Mouse (Mus musculus): Measurements from ENCODE around the gene Sorbs1. TPM values are rescaled to one million over a fixed set of nuclear protein-coding genes. Genes with fewer than 3 reads are reported as not detected.

The Sorbs1 gene
- polyA plus RNA-seq, 1 experiment from 2014 or later: 46.5 TPM

- H3K4me1 ChIP-seq (replicated peaks; ENCODE audit: insufficient read depth, low read length): no peaks in the 10 kb centered on the region
- no peak overlapping the region for H3K4me2 ChIP-seq (ENCODE audit: low read length)
- TF ChIP-seq CTCF (IDR thresholded peaks at IDR 0.05; ENCODE audit: low read depth): no peak
- WGBS: 72% methylated on average over 5 of the region's 5 CpGs
- H3K27ac ChIP-seq: no peak overlapping the region
- no peak overlapping the region for H3K9ac ChIP-seq (ENCODE audit: low read depth, low read length)
- ATAC-seq (replicated peaks; ENCODE audit: low FRiP score, low read depth) (no peak), DNase-seq (ENCODE audit: low spot score) (no peak)
- no peaks in the 10 kb centered on the region for H3K36me3 ChIP-seq (ENCODE audit: insufficient read depth, low read length)
- no peak overlapping the region for H3K4me3 ChIP-seq (replicated peaks; ENCODE audit: low read depth, low read length)
- H3K27me3 ChIP-seq (ENCODE audit: insufficient read depth, low read length): no peaks in the 10 kb centered on the region
- no peaks in the 10 kb centered on the region for H3K9me3 ChIP-seq (replicated peaks; ENCODE audit: low read length)
These were observed 266.3 kb downstream of the Sorbs1 start for GRCm38 (mm10) chr19:40247268-40247666.

GRCm38 (mm10) chr19:40246646-40247267 is 266.8 kb downstream of the Sorbs1 start:
- ATAC-seq (replicated peaks; ENCODE audit: low FRiP score, low read depth) (no peak), DNase-seq (ENCODE audit: low spot score) (no peak)
- Histone ChIP-seq H3K4me2 (ENCODE audit: low read length) (no peak overlapping the region), H3K27ac (no peak overlapping the region), H3K9ac (ENCODE audit: low read depth, low read length) (no peak overlapping the region), H3K4me1 (replicated peaks; ENCODE audit: insufficient read depth, low read length) (no peaks in the 10 kb centered on the region), H3K4me3 (replicated peaks; ENCODE audit: low read depth, low read length) (no peak overlapping the region), H3K36me3 (ENCODE audit: insufficient read depth, low read length) (no peaks in the 10 kb centered on the region), H3K9me3 (replicated peaks; ENCODE audit: low read length) (no peaks in the 10 kb centered on the region), H3K27me3 (ENCODE audit: insufficient read depth, low read length) (no peaks in the 10 kb centered on the region)
- no peak for TF ChIP-seq CTCF (IDR thresholded peaks at IDR 0.05; ENCODE audit: low read depth)
- 90% methylated on average over 7 of the region's 7 CpGs for WGBS

Other genes with a start within 250 kb of the Sorbs1 start
- 34.4 and 40.0 TPM in 2 replicates for gene Pdlim1, start 241.9 kb downstream of the Sorbs1 start, polyA plus RNA-seq (2015; fragmentation: Nextera tagmentation; extraction: Ambion mirVana)
- 28.4 and 33.4 TPM in 2 replicates for gene Aldh18a1, start 74.7 kb upstream of the Sorbs1 start, polyA plus RNA-seq (2015; fragmentation: Nextera tagmentation; extraction: Ambion mirVana)
- 9.3 and 11.0 TPM in 2 replicates for gene Tctn3, start 98.5 kb upstream of the Sorbs1 start, polyA plus RNA-seq (2015; fragmentation: Nextera tagmentation; extraction: Ambion mirVana)
- gene Entpd1, start 98.6 kb upstream of the Sorbs1 start, polyA plus RNA-seq (2015; fragmentation: Nextera tagmentation; extraction: Ambion mirVana): 8.5 and 9.1 TPM in 2 replicates
- gene Cc2d2b, start 235.0 kb upstream of the Sorbs1 start, polyA plus RNA-seq (2015; fragmentation: Nextera tagmentation; extraction: Ambion mirVana): 0.11 TPM in 1 of 2 replicates, not detected in the other